Mouse (Mus musculus): ENCODE data around the gene Actn4.

DNA sequence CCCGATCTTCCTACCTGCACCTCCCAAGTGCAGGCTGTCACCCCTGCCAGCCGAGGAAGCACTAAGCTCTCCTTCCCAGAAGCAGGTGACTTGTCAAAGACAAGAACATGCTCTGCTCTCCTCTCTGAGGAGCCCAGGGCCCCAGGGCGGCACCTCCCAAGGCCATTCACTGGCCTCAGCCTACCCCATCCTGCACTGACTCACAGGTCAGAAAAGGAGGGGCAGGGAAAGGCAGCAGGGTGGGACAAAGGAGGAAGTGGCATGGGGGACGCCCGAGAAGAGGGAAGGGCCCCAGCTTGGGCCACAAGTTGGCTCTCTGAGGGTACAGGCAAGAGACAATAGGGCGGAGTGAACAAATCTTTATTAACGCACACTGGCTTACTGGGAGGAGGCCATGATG lies 8.9 kb upstream of the Actn4 start:
- no peak for TF ChIP-seq CTCF (IDR thresholded peaks at IDR 0.05; ENCODE audit: low read depth, low read length)
- TF ChIP-seq POLR2A (IDR thresholded peaks at IDR 0.05; ENCODE audit: borderline replicate concordance, low read depth, low read length): no peak
